Mouse (Mus musculus): ENCODE measurements around the gene Frmd4a.

DNA sequence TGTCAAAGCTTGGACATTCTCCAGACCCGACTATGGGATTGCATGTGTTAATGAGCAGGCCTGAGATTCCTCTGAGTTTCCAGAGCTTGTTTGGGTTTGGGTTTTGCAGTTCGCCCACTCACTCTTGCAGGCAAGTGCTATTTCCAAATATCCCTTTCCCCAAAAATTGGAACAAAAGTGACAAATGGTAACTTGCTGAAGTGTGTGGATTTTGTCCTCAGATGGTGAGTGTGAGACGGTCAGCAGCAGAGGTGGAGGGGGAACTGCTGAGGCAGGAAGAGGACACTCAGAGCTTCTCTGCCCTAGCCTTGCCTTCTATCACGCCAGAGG lies 309.5 kb downstream of the Frmd4a start:
- no peak for TF ChIP-seq CTCF (IDR thresholded peaks at IDR 0.05; ENCODE audit: extremely low read depth, insufficient read depth, insufficient read length, insufficient replicate concordance)
- no peak for TF ChIP-seq POLR2A (IDR thresholded peaks at IDR 0.05; ENCODE audit: low read depth, low read length)

All from spleen, adult 2 months (tissue).